Mouse (Mus musculus): Measurements from ENCODE around the gene Fbxo22. TPM values are rescaled to one million over a fixed set of nuclear protein-coding genes. Genes with fewer than 3 reads are reported as not detected.
"Not testable (repeated sequence)": the region's sequence is repeated elsewhere in the genome, so short reads cannot be mapped to it uniquely, and the experiment has no call there.

The Fbxo22 gene
- total RNA-seq (2021) = 10 to 100 TPM; 32.5 to 34.6 TPM
- long read RNA-seq, transcript Fbxo22-201 (7 exons, 2,112 nt) = major isoform, 62 of 69 reads
- long read RNA-seq, partial matches to known transcripts = 3 of 69 reads
- long read RNA-seq, other reads (novel, unspliced or antisense) = 3 of 69 reads

DNA sequence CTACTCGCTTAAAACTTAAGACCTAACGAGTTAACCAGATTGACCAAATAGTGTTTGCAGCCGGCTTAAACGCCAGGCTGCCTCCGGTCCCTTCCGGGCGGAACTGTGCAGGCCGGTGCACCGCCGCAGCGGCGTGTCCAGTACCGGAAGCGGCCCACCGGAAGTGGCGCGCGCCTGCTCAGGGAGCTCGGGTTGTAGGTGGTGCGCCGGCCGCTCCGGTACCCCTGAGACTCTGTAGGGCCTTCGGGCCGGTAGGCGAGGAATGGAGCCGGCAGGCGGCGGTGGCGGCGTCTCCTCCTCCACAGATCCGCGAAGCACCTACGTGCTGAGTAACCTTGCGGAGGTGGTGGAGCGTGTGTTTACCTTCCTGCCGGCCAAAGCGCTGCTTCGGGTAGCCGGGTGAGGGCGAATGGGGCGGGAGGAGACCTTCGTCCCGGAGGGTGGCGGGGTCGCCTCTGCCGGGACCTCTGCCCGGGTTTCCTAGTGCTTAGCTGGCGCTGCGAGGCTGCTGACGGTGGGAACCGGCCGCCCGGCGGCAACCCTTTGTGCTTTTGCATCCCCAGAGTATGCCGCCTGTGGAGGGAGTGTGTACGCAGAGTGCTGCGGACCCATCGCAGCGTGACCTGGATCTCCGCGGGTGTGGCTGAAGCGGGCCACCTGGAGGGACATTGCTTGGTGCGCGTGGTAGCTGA, at the start of gene Fbxo22:
TSS of gene Fbxo22 (plus strand) at position 136 of the 692 bp plus-strand sequence.
- DNase-seq (ENCODE audit: low spot score in 2 of 2) = peak; percentile 67 to 84

DNA sequence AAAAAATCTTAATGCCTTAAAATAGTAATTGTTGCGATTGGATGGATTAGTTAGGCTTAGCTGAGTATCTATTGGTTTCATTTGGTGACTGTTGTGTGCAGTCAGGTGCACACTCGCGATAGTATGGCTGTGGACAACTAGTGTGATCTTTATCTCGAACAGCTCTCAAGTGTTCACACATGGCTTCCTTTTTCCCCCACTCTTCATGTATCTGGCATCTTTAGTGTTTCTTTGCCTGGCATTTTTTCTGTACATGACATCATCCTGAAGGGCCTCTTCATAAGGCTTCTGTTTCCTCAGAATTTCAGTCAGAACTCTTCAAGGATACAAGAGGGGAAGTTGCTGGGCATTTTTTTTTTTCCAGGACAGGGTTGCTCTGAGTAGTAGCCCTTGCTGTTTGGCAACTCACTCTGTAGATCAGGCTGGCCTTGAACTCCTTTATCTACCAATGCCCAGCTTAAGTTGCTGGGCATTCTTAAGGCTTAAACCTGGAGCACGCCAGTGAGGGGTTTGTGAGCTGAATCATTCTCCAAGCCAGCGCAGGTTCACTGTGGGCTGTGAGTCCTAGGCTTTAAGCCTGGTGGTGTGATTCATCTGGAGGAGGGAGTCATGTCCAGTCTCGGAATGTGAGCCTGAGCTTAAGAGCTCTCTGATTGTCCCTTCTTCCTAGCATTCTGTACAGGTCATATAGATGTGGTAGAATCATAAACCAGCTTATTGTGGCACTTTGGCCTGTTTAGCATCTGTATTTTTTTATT, 37.9 kb upstream of the Fbxo22 start:
- DNase-seq (ENCODE audit: low spot score in 2 of 2) = no peak

DNA sequence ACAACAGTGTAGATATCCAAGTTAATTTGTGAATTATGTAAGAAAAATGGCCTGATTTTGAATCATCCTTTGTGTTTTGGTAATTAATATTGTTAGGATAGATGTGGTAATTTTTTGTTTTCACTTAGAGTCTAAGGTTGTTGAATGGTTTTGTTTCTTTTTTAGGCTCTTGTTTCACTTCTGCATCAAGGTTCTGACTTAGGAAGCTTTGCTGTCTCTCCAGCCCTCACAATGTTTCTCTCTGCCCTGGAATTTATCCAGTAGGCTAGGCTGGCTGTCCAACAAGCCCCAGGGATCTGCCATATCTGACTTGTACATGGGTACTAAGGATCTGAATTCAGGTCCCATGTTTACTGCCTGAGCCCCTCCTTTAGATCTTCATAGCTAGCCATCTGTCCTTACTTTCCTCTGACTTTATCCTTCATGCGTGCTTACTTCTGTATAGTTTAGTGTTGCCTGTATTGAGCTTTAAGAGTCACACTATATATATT, 36.5 kb upstream of the Fbxo22 start:
- DNase-seq (ENCODE audit: low spot score in 2 of 2) = no peak

DNA sequence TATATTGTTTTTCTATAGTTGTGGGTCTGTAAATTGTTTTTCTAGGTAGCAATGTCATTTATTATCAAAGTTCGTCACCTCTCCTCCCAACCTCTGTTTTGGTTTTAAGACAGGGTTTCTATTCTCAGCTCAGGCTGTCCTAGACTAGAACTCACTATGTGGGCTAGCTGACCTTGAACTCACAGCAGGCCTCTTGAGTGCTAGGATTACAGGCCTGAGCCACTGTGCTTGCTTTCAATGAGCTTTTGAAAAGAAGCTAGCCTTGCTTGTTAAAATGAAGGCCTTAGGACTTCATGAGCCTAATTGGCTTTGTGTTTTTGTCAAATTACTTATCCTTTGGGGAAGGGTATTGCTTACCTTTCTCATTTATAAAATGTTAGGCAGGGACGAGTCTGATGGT, 34.5 kb upstream of the Fbxo22 start:
- DNase-seq (ENCODE audit: low spot score in 2 of 2) = no peak

DNA sequence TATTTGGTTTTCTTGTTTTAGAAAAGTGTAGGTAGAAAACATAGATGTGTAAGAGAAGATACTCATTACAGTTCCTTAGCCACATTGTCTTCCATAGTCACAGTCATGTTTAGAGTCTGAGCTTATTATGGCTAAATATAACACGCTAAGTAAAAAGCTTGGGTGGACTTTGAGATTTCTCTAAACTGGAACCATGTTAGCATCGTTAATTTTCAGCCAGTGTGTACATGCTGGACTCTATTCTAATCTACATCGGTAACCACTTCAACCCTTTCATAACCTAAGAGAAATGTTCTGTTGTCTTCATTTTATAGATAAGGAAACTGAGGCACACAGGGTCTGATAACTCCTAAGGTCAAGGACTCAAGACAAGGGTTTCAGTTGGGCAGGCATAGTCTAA, 12.8 kb upstream of the Fbxo22 start:
- DNase-seq (ENCODE audit: low spot score in 2 of 2) = no peak

DNA sequence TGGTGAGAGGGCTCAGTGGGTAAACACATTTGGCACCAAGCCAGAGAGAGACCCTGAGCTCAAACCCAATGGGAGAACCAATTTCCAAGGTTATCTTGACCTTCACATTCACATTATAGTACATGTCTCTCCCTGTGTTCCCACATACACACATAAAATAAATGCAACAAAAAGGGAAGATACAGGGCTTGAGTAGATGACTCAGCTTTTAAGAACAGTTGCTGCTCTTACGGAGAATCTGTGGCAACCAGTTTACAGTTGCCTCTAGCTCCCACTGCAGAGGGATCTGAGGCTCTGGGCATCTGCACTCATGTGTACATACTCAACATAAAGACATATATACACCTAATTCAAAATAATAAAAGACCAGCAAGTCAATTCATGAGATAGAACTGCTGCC, 10.5 kb upstream of the Fbxo22 start:
- no peak for DNase-seq (ENCODE audit: low spot score in 2 of 2)

DNA sequence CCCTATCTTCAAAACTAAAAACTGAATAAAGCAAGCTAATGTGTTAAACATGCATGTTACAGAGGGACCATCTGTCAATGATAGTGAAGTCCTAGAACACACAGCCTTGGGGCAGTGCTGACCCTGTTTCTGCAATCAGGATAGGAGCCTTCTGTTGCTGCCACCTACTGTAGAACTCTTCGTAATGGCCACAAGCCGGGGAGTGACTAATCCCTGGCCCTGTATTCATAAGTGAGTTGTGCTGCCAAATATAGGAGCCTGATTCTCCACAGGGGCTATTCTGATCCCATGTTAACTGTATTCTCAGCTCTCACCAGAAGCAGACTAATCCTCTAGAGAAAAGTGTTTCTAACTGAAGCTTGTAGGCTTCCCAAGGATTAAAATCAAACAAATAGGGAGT, 9.4 kb upstream of the Fbxo22 start:
- DNase-seq (ENCODE audit: low spot score in 2 of 2) = no peak

DNA sequence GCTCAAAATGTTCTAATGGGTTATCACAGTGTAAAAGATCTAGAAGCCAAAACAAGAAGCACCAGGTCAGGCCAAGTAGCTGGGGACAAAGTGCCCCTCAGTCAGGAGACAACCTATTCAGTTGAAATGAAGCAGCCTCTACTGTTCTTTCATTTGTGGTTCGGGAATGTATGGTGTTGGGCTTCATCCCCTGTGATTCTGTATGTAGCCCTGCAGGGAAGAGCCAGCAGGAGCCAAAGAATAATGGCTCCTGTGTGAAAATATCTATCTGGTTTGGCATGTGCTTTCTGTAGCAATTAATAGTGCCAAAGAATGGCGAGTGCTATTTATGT, 301 bp upstream of the Fbxo22 start:
- no peak for DNase-seq (ENCODE audit: low spot score in 2 of 2)

DNA sequence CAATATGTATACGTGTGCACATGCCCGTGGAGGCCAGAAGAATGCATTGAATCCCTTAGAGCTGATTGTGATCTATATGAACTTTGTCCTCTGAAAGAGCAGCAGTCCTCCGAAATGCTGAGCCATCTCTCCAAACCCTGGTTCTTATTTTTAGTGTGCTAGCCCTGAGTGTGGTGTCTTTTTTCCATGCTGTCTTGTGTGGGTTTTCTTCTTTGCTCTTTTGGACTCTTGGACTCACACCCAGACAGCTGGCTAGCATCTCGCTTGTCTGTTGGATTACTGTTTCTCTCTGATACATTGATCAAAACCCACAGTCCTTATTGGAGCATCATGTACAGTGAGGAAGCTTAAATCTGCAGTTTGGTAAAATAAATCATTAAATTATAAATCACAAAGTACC, 2.9 kb downstream of the Fbxo22 start:
- no peak for DNase-seq (ENCODE audit: low spot score in 2 of 2)

DNA sequence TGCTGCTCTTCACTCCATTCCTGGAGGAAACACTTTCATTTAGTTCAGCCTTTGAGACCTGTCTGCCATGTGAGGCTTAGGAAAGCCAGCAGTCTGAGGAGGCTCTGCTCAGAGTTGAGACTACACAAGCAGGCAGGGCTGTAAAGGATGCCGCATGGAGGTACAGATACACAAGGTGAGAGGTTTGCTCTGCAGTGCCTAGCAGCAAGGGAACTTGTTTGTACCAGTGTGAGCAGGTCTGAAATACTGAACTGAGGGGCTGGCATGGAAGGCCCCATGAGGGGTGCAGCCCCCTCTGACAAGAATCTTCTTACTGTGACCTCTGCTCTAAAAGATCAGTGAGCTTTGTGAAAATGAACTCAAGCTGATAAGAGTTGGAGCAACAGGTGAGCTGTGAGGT, 4.7 kb downstream of the Fbxo22 start:
- DNase-seq (ENCODE audit: low spot score in 2 of 2) = no peak

DNA sequence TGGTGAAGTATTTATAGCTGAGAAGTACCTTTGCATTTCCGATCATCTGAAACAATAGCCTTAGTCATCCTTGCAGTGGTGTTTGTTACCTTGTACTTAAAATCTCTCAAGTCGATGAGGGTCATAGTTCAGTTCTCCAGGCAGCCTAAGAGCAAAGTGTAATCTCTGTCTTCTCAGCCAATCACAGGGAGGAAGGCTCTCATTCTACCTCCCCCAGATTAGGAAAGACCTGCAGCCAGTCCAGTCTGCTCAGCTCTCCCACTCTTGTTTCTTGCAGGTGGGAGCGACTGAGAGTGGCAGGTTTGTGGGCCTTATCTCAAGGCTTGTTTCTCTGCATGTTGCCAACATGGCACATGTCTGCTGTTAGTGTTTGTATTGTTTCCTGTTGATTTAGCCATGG, 6.3 kb downstream of the Fbxo22 start:
- no peak for DNase-seq (ENCODE audit: low spot score in 2 of 2)

DNA sequence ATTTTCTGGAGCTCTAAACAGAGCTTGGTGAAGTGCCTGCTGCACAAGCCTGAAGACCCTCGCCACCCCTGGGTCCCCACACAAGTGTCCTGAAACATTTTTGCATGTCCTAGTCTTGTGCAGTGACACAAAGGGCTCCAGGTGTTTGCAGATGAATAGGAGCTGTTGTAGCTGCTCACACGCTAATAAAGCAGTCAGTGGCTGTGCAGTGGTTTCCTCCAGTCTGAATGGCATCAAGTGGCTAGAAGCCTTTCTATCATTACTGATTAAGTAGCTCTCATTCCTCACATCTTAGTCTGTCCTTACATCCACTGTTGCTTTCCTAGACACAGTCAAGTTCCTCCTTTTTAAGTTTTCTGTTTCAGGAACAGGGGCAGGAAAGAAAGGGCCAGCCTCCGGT, 6.9 kb downstream of the Fbxo22 start:
- DNase-seq (ENCODE audit: low spot score in 2 of 2) = no peak

DNA sequence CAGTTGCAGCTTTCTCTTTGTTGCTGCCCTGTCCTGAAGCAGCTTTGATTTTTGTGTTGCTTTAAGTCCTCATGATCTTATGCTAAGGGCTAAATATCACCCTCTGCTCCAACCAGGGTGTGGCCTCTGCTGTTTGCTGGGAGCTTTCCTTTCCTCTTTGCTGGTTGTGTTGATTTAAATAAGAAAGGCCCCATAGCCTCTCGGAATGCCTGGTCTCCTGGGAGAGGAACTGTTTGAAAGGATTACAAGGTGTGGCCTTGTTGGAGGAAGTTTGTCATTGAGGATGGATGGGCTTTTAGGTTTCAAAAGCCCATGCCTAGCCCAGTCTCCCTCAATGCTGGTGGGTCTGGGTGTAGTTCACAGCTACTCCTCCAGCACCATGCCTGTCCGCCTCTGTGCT, 7.4 kb downstream of the Fbxo22 start:
- DNase-seq (ENCODE audit: low spot score in 2 of 2) = no peak

DNA sequence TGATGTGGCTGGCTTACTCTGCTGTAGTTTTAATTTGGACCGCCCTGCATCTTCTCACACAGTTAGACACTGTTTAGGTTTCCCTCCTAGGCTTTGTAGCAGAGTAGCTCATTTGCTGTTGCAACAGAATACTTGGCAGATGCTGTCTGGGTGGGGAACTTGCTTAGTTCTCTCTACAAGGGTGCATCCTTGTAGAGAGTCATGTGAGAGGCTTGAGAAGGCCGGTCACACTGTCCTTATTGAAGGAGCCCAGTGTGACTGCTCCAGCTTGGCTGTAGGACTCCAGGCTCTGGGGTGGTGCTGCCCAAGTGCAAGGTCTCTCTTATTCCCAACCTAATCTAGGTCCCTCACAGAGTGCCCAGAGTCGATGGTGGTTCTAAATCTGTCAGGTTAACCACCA, 8.7 kb downstream of the Fbxo22 start:
- no peak for DNase-seq (ENCODE audit: low spot score in 2 of 2)

DNA sequence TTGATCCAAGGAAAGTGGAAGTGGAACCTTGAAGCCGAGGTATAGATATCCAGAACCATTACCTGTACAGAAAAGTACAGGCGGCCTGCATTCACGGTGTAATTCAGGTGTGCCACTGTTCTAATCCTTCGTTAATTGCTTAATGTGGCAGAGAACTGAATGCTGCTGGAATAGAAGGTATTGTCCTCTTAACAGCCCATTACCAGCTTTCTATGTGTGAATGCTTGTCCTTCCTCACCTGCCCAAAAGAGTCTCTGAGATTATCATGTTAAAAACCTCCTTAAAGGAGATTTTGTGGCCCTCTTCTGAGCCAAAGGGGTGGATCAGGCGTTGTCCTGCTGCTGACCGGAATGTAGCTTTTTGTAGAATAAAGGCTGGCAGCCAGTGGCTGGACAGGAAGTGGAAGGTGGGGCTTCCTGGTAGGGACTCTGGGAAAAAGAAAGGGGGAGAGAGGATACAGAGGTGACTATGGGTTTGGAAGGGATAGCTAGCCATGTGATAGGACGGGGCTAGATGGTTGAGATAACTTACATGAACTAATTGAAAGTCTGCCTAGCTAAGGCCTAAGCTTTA, 16.5 kb downstream of the Fbxo22 start:
- no peak for DNase-seq (ENCODE audit: low spot score in 2 of 2)

DNA sequence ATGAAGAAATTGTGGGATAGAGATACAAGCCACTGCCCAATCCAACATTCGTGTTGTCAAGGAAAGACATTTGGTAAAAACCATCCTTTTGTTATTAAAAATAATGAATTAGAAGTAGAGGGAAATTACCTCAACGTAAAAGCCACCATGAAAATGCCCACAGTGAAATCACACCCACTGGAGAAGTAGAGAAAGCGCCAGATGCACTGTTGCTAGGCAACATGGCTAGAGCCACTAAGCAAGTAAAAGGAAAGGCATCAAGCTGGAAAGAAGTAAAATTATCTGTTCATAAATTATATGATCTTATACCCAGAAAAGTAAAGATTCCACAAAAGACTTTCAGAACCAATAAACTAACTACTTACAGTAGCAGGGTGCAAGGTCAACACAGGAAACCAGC, 17.5 kb downstream of the Fbxo22 start:
- peak; percentile 37 to 65 for DNase-seq (ENCODE audit: low spot score in 2 of 2)

DNA sequence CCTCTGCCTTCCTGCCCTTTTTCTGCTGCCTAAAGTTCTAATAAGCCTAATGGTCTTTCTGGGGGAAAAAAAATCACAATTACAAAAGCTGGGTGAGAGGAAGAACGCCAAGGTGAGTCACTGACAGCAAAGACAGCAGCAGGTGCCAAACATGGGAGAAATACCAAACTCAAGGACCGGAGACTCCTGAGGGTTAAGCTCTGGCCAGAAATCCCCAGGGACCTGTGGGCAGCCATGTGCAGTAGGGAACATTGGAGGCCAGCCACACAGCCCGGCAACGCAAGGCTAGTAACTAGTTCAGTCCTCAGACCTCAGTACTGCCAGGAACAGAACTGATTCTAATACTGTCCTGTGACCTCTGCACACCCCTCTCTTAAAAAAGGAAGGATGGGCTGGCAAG, 19.4 kb downstream of the Fbxo22 start:
- no peak for DNase-seq (ENCODE audit: low spot score in 2 of 2)

DNA sequence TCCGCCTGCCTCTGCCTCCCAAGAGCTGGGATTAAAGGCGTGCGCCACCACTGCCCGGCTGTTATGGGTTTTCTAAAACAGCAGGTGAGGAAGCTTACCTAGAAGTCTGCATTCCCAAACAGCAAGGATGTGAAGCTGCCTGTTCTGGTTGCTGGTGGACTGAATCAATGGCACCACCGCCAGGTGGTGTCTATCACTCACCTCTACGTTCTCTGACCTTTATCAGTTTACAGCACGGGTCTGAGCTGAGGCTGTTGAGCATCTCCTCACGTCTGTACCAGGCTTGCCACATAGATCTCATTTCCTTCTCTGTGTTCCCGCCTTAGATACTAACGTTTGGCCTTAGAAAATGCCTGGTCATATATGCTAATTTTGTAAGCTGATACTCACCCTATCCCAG, 20.3 kb downstream of the Fbxo22 start:
- DNase-seq (ENCODE audit: low spot score in 2 of 2) = no peak

DNA sequence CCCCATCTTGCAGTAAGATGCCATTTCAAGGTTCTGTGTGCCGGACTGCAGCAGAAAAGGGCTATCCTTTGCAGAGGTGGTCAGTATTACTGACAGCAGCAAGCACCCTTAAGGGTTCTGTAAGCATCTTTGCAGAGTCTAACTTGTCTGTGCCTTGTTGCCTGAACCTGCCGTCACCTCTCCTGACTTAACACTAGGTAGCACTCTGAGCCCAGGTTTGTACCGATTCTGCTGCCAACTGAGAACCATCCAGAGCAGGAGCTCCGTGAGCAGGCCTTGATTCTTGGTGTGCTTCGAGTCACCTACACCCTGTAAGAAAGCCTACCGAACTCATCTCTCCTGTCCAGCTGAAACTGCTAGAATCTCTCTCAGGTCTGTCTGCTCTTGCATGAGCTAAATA, 22.8 kb downstream of the Fbxo22 start:
- no peak for DNase-seq (ENCODE audit: low spot score in 2 of 2)

DNA sequence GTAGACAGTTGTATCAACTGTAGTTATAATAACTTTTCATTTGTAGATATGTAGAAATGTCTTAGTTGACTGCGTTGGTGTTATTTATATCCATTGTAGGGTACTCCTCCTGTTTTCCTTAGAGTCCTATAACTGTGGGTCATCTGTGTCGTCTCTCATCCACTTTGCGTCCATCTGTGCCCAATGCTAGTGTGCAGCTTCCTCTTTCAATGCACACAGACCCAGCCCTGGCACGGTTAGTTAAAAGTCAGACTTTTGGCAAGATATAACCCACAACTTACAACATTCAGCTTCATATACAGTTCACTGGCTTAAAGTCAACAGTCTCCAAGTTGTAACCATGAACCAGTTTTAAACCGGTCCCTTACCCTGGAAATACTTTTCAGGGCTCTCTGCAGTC, 23.4 kb downstream of the Fbxo22 start:
- no peak for DNase-seq (ENCODE audit: low spot score in 2 of 2)

DNA sequence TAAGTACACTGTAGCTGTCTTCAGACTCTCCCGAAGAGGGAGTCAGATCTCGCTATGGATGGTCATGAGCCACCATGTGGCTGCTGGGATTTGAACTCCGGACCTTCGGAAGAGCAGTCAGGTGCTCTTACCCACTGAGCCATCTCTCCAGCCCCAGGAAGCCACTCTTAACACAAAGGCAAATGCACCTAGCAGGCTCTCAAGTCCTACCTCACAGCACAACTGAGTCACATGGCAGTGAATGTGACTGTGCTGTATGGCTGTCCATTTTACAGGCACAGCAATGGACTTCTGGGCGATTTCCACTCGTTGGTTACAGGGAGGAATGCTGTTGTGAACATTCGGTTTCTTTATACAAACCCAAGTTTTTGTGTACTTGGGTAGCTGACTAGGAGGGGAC, 23.9 kb downstream of the Fbxo22 start:
- no peak for DNase-seq (ENCODE audit: low spot score in 2 of 2)

DNA sequence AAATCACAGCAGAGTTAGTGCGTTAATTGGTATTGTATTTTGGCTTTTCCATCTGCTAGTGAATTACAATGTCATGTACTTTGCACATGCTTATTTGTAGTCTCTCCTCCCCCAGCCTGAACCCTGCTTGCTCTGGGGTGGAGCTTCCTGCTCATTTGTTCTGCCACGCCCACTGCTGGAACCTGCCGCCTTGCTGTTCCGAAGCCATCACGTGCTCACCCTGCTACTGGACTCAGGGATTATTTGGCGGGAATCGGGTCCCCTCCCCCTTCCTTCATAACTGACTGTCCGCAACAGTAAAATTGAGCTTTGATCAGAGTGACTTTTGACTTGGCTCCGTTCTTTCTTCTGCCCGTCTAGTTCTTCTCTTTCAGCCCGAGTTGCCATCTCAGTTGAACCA, 24.4 kb downstream of the Fbxo22 start:
- DNase-seq (ENCODE audit: low spot score in 2 of 2) = not testable (repeated sequence)

Data from layer of hippocampus, adult 18-20 months (tissue).